Mouse (Mus musculus) kidney, embryonic 16.5 days (tissue): Measurements from ENCODE around the gene Pak1ip1. TPM values are rescaled to one million over a fixed set of nuclear protein-coding genes. Genes with fewer than 3 reads are reported as not detected.

ENCODE experiments used
- ATAC-seq: fragments of 200-750 bp; cut with Nextera tagmentation; 2 replicates; pipeline ENCODE4 v1.8.0; 2017; ENCODE audit warnings: moderate TSS enrichment; ENCODE audit not compliant: low FRiP score, low TSS enrichment
- H3K27ac ChIP-seq: fragments of 300-500 bp; sonication (generic); 2 replicates; pipeline ENCODE4 v1.5.1; 2014; ENCODE audit warnings: low read length
- H3K27me3 ChIP-seq: fragments of 300-500 bp; sonication (generic); 2 replicates; pipeline ENCODE4 v1.6.1; 2014; ENCODE audit warnings: low read length, control low read depth, mixed read lengths; ENCODE audit not compliant: insufficient read depth
- H3K36me3 ChIP-seq: fragments of 300-500 bp; sonication (generic); 2 replicates; pipeline ENCODE4 v1.6.1; 2014; ENCODE audit warnings: low read length, control low read depth, mixed read lengths; ENCODE audit not compliant: insufficient read depth
- H3K4me1 ChIP-seq: fragments of 300-500 bp; sonication (generic); 2 replicates; pipeline ENCODE4 v1.6.1; 2014; ENCODE audit warnings: low read length, control low read depth, mixed read lengths; ENCODE audit not compliant: insufficient read depth
- H3K4me2 ChIP-seq: fragments of 300-500 bp; sonication (generic); replicated peaks from 2 replicates; pipeline ENCODE4 v1.6.1; 2014; ENCODE audit warnings: low read depth, low read length
- H3K4me3 ChIP-seq: fragments of 300-500 bp; sonication (generic); 2 replicates; pipeline ENCODE4 v1.5.1; 2014; ENCODE audit warnings: mild to moderate bottlenecking, low read length
- H3K9ac ChIP-seq: fragments of 300-500 bp; sonication (generic); replicated peaks from 2 replicates; pipeline ENCODE4 v1.6.1; 2014; ENCODE audit warnings: low read length
- H3K9me3 ChIP-seq: fragments of 300-500 bp; sonication (generic); 2 replicates; pipeline ENCODE4 v1.6.1; 2016; ENCODE audit warnings: low read length, control low read depth
- WGBS: fragments of 180-500 bp; shearing (Covaris S2); extraction: QIAGEN DNeasy Blood & Tissue Kit; methylation state at CpG from one replicate; pipeline ENCODE4 v1.1.7; 2014; 5-methylcytosine and 5-hydroxymethylcytosine counted together
- polyA plus RNA-seq: library from polyadenylated mRNA; unstranded; fragments of >200 nt; fragmentation: Nextera tagmentation; extraction: Ambion mirVana; gene quantifications from 2 replicates; pipeline ENCODE4 v1.2.1, GENCODE M21; 2015

Pak1ip1 gene
- polyA plus RNA-seq, 1 experiment from 2014 or later = 69.2 TPM

- Histone ChIP-seq H3K27ac (peak overlapping the region; percentile 99), H3K27me3 (no peaks in the 10 kb centered on the region), H3K4me1 (peaks cover 16% of the 10 kb centered on the region; the same call in 1 of the 2 replicates), H3K4me2 (peak overlapping the region; percentile 77), H3K4me3 (peak overlapping the region; percentile 86), H3K36me3 (peaks cover 4% of the 10 kb centered on the region), H3K9ac (peak overlapping the region; percentile 90), H3K9me3 (no peaks in the 10 kb centered on the region)
- peak; percentile 49 for ATAC-seq
- WGBS = under 1% methylated on average over 25 of the region's 25 CpGs
Measured at GRCm38 (mm10) chr13:41000140-41000925, 490 bp upstream of the Pak1ip1 start.

- Histone ChIP-seq H3K4me3 (peak overlapping the region; percentile 31), H3K27ac (no peak overlapping the region), H3K9ac (no peak overlapping the region)
Measured at GRCm38 (mm10) chr13:41002001-41002400, 1.2 kb downstream of the Pak1ip1 start.

GRCm38 (mm10) chr13:41006244-41006643, 5.4 kb downstream of the Pak1ip1 start:
- H3K27me3 ChIP-seq = no peaks in the 10 kb centered on the region
- H3K36me3 ChIP-seq = peaks cover 50% of the 10 kb centered on the region
- WGBS = 93% methylated on average over 4 of the region's 4 CpGs
- no peak overlapping the region for H3K9ac ChIP-seq
- H3K27ac ChIP-seq = no peak overlapping the region
- peaks cover 7% of the 10 kb centered on the region; the same call in 1 of the 2 replicates for H3K4me1 ChIP-seq
- H3K4me3 ChIP-seq = no peak overlapping the region
- no peaks in the 10 kb centered on the region for H3K9me3 ChIP-seq
- ATAC-seq = no peak
- H3K4me2 ChIP-seq = no peak overlapping the region

More at GRCm38 (mm10) chr13:41002001-41002400, 1.2 kb downstream of the Pak1ip1 start:
- peaks cover 16% of the 10 kb centered on the region; the same call in 1 of the 2 replicates for H3K4me1 ChIP-seq
- peak overlapping the region; percentile 77 for H3K4me2 ChIP-seq
- peaks cover 15% of the 10 kb centered on the region for H3K36me3 ChIP-seq
- no peak for ATAC-seq
- no peaks in the 10 kb centered on the region for H3K27me3 ChIP-seq
- no peaks in the 10 kb centered on the region for H3K9me3 ChIP-seq
- WGBS = 86% methylated on average over 5 of the region's 5 CpGs

- H3K9ac ChIP-seq = no peak overlapping the region
- H3K27me3 ChIP-seq = no peaks in the 10 kb centered on the region
- 79% methylated on average over 10 of the region's 10 CpGs for WGBS
- ATAC-seq = no peak
- H3K9me3 ChIP-seq = no peaks in the 10 kb centered on the region
- H3K4me1 ChIP-seq = no peaks in the 10 kb centered on the region
- H3K4me2 ChIP-seq = no peak overlapping the region
- peaks cover 69% of the 10 kb centered on the region for H3K36me3 ChIP-seq
- H3K27ac ChIP-seq = no peak overlapping the region
- no peak overlapping the region for H3K4me3 ChIP-seq
Measured at GRCm38 (mm10) chr13:41008271-41008670, 7.4 kb downstream of the Pak1ip1 start.

GRCm38 (mm10) chr13:41008946-41009345, 8.1 kb downstream of the Pak1ip1 start:
- no peak for ATAC-seq
- no peaks in the 10 kb centered on the region for H3K4me1 ChIP-seq
- no peaks in the 10 kb centered on the region for H3K27me3 ChIP-seq
- H3K27ac ChIP-seq = no peak overlapping the region
- H3K9ac ChIP-seq = no peak overlapping the region
- H3K4me2 ChIP-seq = no peak overlapping the region
- H3K9me3 ChIP-seq = no peaks in the 10 kb centered on the region
- no peak overlapping the region for H3K4me3 ChIP-seq
- WGBS = 82% methylated on average over 8 of the region's 8 CpGs
- H3K36me3 ChIP-seq = peaks cover 69% of the 10 kb centered on the region

GRCm38 (mm10) chr13:41015829-41016634, 15.2 kb downstream of the Pak1ip1 start, which contains the start of gene Tmem14c:
Tmem14c (plus strand) TSS chr13:41016292.
- Histone ChIP-seq H3K9ac (peak within 1 kb of the TSS; percentile 85), H3K4me2 (peak within 1 kb of the TSS; percentile 79), H3K36me3 (peaks cover 40% of the 10 kb centered on the region), H3K4me3 (peak within 1 kb of the TSS; percentile 81), H3K27me3 (no peaks in the 10 kb centered on the region), H3K9me3 (no peaks in the 10 kb centered on the region), H3K27ac (peak within 1 kb of the TSS; percentile 95), H3K4me1 (peaks cover 14% of the 10 kb centered on the region)
- WGBS = under 1% methylated on average over 43 of the region's 43 CpGs
- peak; percentile 98 for ATAC-seq

- 0 out of 2 replicates have a peak, but pooled peaks have one; percentile 7 for ATAC-seq
- H3K4me3 ChIP-seq = peak overlapping the region; percentile 81
- H3K4me1 ChIP-seq = peaks cover 14% of the 10 kb centered on the region
- WGBS = 37% methylated on average over 12 of the region's 12 CpGs
- peak overlapping the region; percentile 85 for H3K9ac ChIP-seq
- peak overlapping the region; percentile 79 for H3K4me2 ChIP-seq
- no peaks in the 10 kb centered on the region for H3K9me3 ChIP-seq
- H3K27me3 ChIP-seq = no peaks in the 10 kb centered on the region
- peak overlapping the region; percentile 95 for H3K27ac ChIP-seq
- H3K36me3 ChIP-seq = peaks cover 40% of the 10 kb centered on the region
Measured at GRCm38 (mm10) chr13:41016797-41017405, 16.1 kb downstream of the Pak1ip1 start.

- H3K27ac ChIP-seq = no peak overlapping the region
- H3K36me3 ChIP-seq = peaks cover 35% of the 10 kb centered on the region
- H3K27me3 ChIP-seq = no peaks in the 10 kb centered on the region
- H3K9ac ChIP-seq = peak overlapping the region; percentile 6; the same call in 1 of the 2 replicates
- H3K4me3 ChIP-seq = no peak overlapping the region
- peaks cover 14% of the 10 kb centered on the region for H3K4me1 ChIP-seq
- H3K9me3 ChIP-seq = no peaks in the 10 kb centered on the region
- no peak overlapping the region for H3K4me2 ChIP-seq
- ATAC-seq = no peak
- WGBS = 76% methylated on average over 4 of the region's 4 CpGs
Measured at GRCm38 (mm10) chr13:41017832-41018231, 17.0 kb downstream of the Pak1ip1 start.

- no peak overlapping the region for H3K4me2 ChIP-seq
Measured at GRCm38 (mm10) chr13:41018236-41018635, 17.4 kb downstream of the Pak1ip1 start.

More at GRCm38 (mm10) chr13:41018236-41018635, 17.4 kb downstream of the Pak1ip1 start:
- Histone ChIP-seq H3K4me3 (no peak overlapping the region), H3K27ac (no peak overlapping the region), H3K9me3 (no peaks in the 10 kb centered on the region), H3K27me3 (no peaks in the 10 kb centered on the region), H3K4me1 (peaks cover 14% of the 10 kb centered on the region), H3K9ac (peak overlapping the region; percentile 2; the same call in 1 of the 2 replicates), H3K36me3 (peaks cover 30% of the 10 kb centered on the region)
- ATAC-seq = no peak
- WGBS = 93% methylated on average over 9 of the region's 9 CpGs
